Mouse (Mus musculus): Measurements from ENCODE around the gene Hsbp1. TPM values are rescaled to one million over a fixed set of nuclear protein-coding genes. Genes with fewer than 3 reads are reported as not detected.
"Not testable (repeated sequence)": the region's sequence is repeated elsewhere in the genome, so short reads cannot be mapped to it uniquely, and the experiment has no call there.

Gene Hsbp1
- total RNA-seq (2021), result 100 to 1,000 TPM; 314 to 321 TPM
- long read RNA-seq, experiment 1, transcript Hsbp1-201 (4 exons, 1,208 nt), result major isoform, 265 of 280 reads
- long read RNA-seq, experiment 1, partial matches to known transcripts, result 2 of 280 reads
- long read RNA-seq, experiment 1, other reads (novel, unspliced or antisense), result 12 of 280 reads
- long read RNA-seq, experiment 2, transcript Hsbp1-201 (4 exons, 1,208 nt), result major isoform, 169 of 174 reads
- long read RNA-seq, experiment 2, partial matches to known transcripts, result 1 of 174 reads
- long read RNA-seq, experiment 2, other reads (novel, unspliced or antisense), result 4 of 174 reads

- intact Hi-C loops (cut with DNase I), result no loop called here
- TF ChIP-seq CTCF (IDR thresholded peaks at IDR 0.05), result no peak
- peak within 1 kb of the TSS; percentile 98 for H3K4me3 ChIP-seq
- H3K27ac ChIP-seq, result peak within 1 kb of the TSS; percentile 95
- DNase-seq (ENCODE audit: extremely low spot score in 1 of 2, low spot score in 2 of 2), result peak; percentile 96
Measured at GRCm38 (mm10) chr8:119344190-119344856, at the start of gene Hsbp1. Gene Hsbp1, plus strand, starts transcription at chr8:119344488.

- no peak for DNase-seq (ENCODE audit: extremely low spot score in 1 of 2, low spot score in 2 of 2)
- intact Hi-C loops (cut with DNase I), result loop anchor here (5.0 kb wide), 1 partner anchor 233 kb away; no protein-coding TSS in a partner anchor
- H3K27ac ChIP-seq, result no peak overlapping the region
- H3K4me3 ChIP-seq, result no peak overlapping the region
- TF ChIP-seq CTCF (IDR thresholded peaks at IDR 0.05), result no peak; the same call in none of the 2 replicates
Measured at GRCm38 (mm10) chr8:119295477-119295876, 48.8 kb upstream of the Hsbp1 start.

DNA sequence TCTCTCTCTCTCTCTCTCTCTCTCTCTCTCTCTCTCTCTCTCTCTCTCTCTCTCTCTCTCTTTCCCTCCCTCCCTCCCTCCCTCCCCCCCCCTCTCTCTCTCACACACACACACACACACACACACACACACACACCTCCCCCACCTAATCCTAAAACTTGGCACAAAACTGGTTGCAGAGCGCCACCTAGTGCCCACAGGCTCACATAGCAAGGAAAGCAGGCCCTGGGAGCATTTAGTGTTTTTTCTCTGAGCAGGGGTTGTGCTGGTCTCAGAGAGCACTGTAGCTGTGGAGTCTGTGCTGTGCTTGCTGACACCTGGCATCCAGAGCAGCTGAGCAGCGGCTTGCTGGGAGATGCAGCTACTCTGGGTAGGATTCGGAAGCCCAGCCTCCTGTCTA lies 46.5 kb upstream of the Hsbp1 start:
- peak; percentile 49 to 54 for DNase-seq (ENCODE audit: extremely low spot score in 1 of 2, low spot score in 2 of 2)
- peak; percentile 56 for TF ChIP-seq CTCF (IDR thresholded peaks at IDR 0.05)
- H3K4me3 ChIP-seq, H3K27ac ChIP-seq: not testable (repeated sequence)
- intact Hi-C loops (cut with DNase I), result loop anchor here (2.0 to 5.0 kb wide), 2 partner anchors 73 to 235 kb away; no protein-coding TSS in a partner anchor

DNA sequence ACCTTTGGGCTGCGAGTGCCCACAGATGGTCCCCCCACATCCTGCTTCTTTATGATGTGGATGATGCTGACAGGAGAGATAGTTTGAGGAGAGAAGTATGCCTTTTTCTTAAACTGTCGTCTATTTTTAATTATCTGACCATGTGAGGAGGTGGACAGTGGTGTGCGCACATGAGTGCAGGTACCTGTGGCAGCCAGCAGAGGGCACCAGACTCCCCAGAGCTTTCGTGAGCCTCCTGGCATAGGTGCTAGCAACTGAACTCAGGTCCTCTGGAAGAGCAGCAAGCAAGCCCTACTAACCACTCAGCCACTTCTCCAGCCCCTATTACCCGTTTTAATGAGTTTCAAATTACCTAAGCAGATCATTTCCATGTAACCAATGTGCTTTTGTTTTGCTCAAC lies 44.0 kb upstream of the Hsbp1 start:
- no peak for DNase-seq (ENCODE audit: extremely low spot score in 1 of 2, low spot score in 2 of 2)
- no peak overlapping the region for H3K4me3 ChIP-seq
- intact Hi-C loops (cut with DNase I), result no loop called here
- TF ChIP-seq CTCF (IDR thresholded peaks at IDR 0.05), result no peak; the same call in 1 of the 2 replicates
- H3K27ac ChIP-seq, result no peak overlapping the region

DNA sequence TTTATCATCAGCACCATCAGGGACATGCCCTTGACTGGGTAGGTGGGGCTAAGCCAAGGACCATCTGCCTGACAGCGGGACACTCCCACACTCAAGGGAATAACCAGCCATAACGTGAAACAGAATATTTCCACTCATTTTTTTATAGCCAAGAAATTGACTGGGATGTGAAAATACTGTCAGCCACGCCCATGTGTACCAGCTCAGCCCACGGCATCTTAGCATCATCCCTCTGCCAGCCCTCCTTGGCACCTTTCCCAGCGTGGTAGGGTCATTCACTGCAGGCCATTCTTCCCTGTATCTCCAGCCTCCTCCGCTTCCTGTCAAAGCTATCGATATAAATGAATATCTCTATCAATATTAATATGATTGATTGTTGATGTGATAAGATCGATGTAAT lies 40.1 kb upstream of the Hsbp1 start:
- DNase-seq (ENCODE audit: extremely low spot score in 1 of 2, low spot score in 2 of 2), result no peak
- H3K4me3 ChIP-seq, result no peak overlapping the region
- intact Hi-C loops (cut with DNase I), result no loop called here
- no peak for TF ChIP-seq CTCF (IDR thresholded peaks at IDR 0.05)
- H3K27ac ChIP-seq, result no peak overlapping the region

DNA sequence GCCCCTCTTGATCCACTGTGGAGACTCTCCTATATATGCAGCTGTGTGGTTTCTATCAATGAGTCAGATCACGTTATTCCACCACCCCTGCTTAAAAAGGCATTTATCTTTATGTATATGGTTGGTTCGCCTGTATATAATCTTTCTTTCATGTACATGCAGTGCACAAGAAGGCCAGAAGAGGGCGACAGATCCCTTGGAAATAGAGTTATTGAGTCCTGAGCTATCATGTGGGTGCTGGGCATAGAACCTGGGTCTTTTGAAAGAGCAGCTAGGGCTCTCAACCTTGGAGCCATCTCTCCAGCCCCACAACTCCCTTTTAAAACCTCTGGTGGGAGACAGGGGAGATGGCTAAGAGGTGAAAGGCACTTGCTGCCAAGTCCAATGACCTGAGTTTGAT lies 32.9 kb upstream of the Hsbp1 start:
- intact Hi-C loops (cut with DNase I), result loop anchor here (2.0 kb wide), 1 partner anchor 73 kb away; no protein-coding TSS in a partner anchor
- no peak overlapping the region for H3K27ac ChIP-seq
- TF ChIP-seq CTCF (IDR thresholded peaks at IDR 0.05), result peak; percentile 63
- peak in 1 of 2 experiments; percentile 24 for DNase-seq (ENCODE audit: extremely low spot score in 1 of 2, low spot score in 2 of 2)
- H3K4me3 ChIP-seq, result no peak overlapping the region

DNA sequence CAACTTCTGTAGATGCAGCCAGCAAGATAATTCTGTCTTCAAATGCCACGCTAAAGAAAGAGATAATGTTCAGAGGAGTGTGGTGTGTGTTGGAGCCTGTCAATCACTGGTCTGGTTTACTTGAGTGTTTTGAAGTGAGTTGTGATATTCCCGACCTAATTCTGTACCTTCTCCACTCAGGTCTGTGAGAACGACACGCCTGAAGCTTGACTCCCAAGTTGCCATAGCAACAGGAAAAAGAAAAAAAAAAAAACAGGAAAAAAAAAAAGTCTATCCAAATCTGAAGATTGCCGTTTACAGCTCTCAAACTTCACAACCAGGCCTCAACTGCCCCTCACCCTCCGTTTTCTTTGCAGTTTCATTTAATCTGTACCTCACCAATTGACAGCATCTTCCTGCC lies 21.1 kb upstream of the Hsbp1 start:
- intact Hi-C loops (cut with DNase I), result no loop called here
- Histone ChIP-seq H3K27ac (no peak overlapping the region), H3K4me3 (no peak overlapping the region)
- no peak for DNase-seq (ENCODE audit: extremely low spot score in 1 of 2, low spot score in 2 of 2)
- no peak for TF ChIP-seq CTCF (IDR thresholded peaks at IDR 0.05)

DNA sequence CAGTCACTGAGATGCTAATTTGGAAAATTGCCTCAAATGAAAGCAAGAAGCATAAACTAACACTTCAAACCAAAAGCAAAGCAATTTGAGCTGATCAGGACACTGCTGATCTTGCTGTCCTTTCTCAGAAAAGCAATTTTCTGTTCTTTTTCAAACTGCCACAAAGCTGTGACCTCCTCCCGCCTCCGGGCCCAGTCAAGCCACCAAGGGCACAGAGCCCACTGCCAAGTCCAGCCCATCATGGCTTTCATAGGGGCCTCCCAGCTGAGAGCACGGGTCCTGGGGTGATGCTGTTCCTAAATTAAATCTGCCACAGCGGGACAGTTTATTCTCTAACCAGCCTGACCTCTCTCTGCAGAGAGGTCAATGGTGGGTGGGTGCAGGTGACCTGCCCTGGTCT lies 4.7 kb upstream of the Hsbp1 start:
- DNase-seq (ENCODE audit: extremely low spot score in 1 of 2, low spot score in 2 of 2), result no peak
- TF ChIP-seq CTCF (IDR thresholded peaks at IDR 0.05), result no peak
- intact Hi-C loops (cut with DNase I), result no loop called here
- Histone ChIP-seq H3K27ac (no peak overlapping the region), H3K4me3 (no peak overlapping the region)

GRCm38 (mm10) chr8:119343606-119344005 lies 682 bp upstream of the Hsbp1 start:
- peak overlapping the region; percentile 98 for H3K4me3 ChIP-seq
- DNase-seq (ENCODE audit: extremely low spot score in 1 of 2, low spot score in 2 of 2), result no peak
- intact Hi-C loops (cut with DNase I), result no loop called here
- peak overlapping the region; percentile 68 for H3K27ac ChIP-seq
- TF ChIP-seq CTCF (IDR thresholded peaks at IDR 0.05), result no peak

- DNase-seq (ENCODE audit: extremely low spot score in 1 of 2, low spot score in 2 of 2), result no peak
- intact Hi-C loops (cut with DNase I), result no loop called here
- H3K27ac ChIP-seq, result peak overlapping the region; percentile 95; the same call in 1 of the 2 replicates
Measured at GRCm38 (mm10) chr8:119345029-119345682, 868 bp downstream of the Hsbp1 start.

DNA sequence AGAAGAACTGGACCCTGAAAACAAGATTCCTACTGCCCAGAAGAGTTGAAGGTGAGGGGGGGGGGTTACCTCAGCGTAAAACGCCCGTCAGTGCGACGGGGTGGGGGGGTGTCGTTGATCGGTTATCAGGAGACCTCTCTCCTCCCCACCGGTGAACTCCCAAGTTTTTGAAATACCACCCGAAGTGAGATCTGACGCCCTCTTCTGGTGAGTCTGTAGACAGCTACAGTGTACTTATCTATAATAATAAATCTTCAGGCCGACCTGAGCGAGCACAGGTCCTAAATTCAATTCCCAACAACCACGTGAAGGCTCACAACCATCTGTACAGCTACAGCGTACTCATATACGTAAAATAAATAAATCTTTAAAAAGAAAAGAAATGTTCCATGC lies 1.4 kb downstream of the Hsbp1 start:
- H3K27ac ChIP-seq, result no peak overlapping the region
- intact Hi-C loops (cut with DNase I), result no loop called here
- H3K4me3 ChIP-seq, result no peak overlapping the region
- DNase-seq (ENCODE audit: extremely low spot score in 1 of 2, low spot score in 2 of 2), result no peak
- TF ChIP-seq CTCF (IDR thresholded peaks at IDR 0.05), result peak; percentile 18

More at GRCm38 (mm10) chr8:119345029-119345682, 868 bp downstream of the Hsbp1 start:
- peak overlapping the region; percentile 98 for H3K4me3 ChIP-seq
- no peak; the same call in 1 of the 2 replicates for TF ChIP-seq CTCF (IDR thresholded peaks at IDR 0.05)

GRCm38 (mm10) chr8:119351647-119352046 lies 7.4 kb downstream of the Hsbp1 start:
- no peak for TF ChIP-seq CTCF (IDR thresholded peaks at IDR 0.05)
- intact Hi-C loops (cut with DNase I), result no loop called here
- DNase-seq (ENCODE audit: extremely low spot score in 1 of 2, low spot score in 2 of 2), result no peak
- Histone ChIP-seq H3K4me3 (no peak overlapping the region), H3K27ac (no peak overlapping the region)
